Mouse (Mus musculus) spleen, adult 12 weeks (tissue): ENCODE measurements around the gene Pbx4.

ENCODE experiments used
- DNase-seq: peaks from one replicate; pipeline ENCODE4 v3.0.0; 2022; ENCODE audit warnings: low spot score

The Pbx4 gene

DNA sequence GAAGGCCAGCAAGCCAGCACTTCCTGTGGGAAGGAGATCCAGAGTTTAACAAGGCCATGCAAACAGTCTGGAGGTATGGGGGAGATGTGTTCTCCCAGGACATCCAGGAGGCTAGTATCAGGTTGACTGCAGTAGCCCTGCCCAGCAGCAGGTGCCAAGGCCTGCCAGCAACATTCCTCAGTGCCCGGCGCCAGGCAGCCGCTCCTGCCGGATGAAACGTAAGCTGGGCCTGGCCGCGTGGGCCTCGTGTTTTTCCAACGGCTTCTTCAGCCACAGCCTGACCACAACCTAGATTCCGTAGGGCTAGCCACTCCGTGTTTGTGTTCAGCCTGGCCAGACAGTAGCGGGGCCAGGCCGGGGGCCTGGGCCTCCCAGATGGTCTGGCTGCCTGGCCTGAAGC, 42.4 kb downstream of the Pbx4 start:
- no peak for DNase-seq

DNA sequence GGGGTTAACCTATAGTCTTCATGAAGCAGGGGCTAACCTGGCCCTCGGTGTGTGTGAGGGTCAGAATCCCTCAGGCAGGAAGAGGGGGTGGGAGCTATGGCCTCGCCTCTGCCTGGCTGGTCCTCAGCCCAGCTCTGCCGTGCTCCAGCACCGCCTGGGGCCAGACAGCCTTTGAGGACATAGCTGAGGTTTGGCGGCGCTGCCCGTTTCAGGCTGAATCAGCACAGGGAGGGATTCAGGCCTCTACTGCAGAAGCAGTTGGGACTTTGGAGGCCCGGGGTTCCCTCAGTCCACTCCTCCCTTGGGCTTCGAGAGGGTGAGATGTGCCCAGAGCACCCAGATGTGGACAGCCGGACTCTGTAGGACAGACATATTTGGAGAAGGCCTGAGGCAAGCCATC, 43.8 kb downstream of the Pbx4 start:
- DNase-seq, result no peak

DNA sequence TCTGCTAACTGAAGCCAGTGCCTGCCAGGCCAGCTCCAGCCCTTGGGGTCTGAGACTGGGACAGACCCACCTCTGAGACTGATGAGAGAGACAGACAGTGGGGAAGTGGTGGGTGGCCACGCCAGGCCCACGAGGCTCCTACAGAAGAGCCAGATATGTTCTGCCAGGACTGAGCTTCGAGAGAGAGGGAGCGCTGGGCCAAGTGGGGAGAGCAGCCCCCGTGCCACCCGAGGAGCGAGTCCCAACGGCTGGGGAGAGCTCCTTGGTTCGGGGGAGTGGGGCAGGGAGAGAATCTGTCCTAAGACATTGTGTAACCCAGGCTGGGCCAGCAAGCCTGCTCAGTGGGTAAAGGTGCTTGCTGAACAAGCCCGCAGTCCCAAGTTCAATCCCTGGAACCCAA, 44.7 kb downstream of the Pbx4 start:
- no peak for DNase-seq

DNA sequence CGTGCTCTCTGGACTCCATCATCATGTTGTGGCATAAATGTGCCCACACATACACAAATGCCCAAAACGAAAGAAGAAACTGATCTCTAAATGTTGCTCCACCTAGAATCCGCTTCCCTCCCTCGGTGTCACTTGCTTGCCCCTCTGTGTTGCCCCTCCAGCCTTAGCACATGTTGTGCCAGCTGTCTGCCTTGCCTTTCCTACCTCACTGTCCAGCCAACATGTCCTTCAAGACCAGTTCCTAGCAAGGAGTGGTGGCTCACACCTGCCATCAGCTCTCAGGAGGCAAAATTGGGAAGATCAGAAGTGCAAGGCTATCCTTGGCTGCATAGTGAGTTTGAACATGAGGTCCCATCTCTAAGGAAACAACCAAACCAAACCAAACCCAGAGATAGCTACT, 45.1 kb downstream of the Pbx4 start:
- no peak for DNase-seq

DNA sequence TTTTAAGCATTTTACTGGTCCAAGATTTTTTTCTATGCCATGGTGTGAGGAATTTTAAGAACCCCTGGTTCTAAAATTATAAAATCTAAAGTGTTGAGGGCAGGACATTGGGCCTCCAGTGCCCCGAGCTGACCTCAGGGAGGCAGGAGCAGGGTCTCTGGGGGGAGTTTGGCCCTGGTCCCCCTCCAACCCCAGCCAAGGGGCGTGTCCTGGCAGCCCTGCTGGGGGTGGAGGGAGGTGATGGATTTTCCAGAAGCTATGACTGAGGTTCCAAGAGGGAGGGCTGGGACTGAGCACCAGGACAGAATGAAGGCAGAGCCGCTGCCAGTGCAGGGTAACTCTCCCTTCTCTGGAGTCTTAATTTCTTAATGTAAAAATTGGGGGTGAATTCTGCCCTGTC, 45.7 kb downstream of the Pbx4 start:
- no peak for DNase-seq

DNA sequence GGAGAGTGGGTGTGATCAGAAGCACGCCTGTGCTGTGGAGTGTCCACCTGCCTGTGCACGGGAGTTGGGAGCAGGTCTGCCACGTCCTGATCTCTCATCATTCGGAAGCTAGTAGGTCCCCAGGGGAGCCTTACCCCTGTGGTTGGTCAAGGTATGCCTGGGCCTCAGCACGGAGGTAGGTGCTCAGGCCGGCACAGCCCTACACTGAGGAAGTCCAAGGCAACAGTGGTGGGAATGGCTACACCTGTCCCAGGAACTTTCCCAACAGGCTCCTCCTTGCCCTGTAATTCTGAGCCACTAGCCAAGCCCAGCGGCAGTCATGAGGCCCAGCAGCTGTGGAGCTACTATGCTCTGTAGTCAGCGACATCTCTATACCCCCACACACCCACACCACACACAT, 47.4 kb downstream of the Pbx4 start:
- no peak for DNase-seq

DNA sequence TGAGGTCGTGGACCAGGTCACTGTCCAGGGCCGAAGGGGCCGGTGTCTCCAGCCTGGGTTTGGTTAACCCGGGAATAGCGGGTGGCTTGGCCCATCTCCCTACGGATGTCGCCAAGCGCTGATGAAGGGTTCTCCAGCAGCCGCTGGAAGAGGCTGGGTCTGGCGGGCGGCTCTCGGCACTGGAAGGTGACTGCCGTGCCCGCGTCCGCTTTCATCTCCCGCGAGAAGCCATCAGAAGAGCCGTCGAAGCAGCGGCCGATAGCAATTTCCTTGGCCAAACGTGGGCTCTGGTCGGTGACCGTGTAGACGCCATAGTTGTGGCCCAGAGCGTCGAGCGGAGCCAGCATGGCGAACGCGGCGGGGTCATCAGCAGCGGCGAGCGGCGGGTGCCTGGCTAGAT, 48.5 kb downstream of the Pbx4 start:
- no peak for DNase-seq

DNA sequence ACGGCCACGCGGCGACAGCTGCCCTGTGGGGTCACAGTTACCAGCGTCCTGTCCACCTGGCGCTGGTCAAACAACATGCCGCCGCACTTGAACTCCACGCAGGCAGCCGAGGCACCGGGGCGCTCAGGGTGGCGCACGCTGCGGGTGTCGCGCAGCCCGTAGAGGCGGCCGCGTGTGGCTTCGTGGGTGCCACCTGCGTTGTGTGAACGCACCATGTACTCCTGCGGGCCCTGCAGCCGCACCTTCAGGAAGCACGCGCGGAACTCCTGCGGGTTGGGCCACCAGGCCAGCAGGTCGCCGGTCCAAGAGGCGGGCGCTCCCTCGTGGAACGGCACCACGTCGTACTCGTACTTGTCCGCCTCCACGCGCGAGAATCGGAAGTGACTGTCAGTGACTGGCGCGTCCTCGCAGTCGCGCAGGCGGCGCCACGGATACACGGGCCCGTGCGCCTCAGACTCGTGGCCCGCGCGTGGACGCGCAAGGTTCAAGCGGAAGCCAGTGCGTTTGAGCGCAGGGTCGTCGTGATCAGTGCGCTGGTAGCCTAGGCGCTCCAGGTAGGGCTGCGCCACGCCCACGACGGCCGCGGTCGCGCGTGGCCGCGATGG, 49.1 kb downstream of the Pbx4 start:
- DNase-seq, result no peak

DNA sequence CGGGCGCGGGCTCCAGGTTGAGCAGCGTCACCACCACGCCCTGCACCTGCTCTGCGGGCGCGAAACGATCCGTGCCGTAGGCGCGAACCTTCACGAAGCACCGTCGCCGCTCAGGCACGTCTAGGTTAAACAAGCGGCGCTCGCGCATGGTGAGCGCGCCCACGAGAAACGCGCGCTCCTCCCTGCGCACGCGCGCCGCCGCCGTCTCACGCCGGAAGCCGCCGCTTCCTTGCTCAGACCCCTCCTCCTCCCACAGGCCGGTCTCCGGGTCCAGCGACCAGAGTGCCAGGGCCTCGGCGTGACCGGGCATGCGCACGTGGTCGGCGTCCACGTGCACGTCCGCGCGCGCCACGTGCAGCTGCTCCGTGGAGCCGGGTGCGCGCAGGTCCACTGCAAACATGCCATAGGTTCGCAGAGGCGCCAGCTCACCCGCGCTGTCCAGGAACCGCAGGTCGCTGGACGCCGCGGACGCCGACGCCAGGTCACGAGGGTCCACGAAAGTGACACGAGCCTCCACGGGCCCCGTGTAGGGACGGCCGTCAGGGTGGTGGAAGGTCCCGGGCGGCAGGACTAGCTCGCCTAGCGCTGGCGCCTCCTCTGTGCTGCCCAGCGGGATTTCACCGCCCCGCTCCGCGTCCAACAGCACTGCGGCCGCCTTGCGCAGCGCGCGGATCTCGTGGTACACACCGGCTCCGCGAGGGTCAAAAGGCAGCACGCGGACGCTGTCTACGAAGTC, 49.9 kb downstream of the Pbx4 start:
- DNase-seq, result no peak

DNA sequence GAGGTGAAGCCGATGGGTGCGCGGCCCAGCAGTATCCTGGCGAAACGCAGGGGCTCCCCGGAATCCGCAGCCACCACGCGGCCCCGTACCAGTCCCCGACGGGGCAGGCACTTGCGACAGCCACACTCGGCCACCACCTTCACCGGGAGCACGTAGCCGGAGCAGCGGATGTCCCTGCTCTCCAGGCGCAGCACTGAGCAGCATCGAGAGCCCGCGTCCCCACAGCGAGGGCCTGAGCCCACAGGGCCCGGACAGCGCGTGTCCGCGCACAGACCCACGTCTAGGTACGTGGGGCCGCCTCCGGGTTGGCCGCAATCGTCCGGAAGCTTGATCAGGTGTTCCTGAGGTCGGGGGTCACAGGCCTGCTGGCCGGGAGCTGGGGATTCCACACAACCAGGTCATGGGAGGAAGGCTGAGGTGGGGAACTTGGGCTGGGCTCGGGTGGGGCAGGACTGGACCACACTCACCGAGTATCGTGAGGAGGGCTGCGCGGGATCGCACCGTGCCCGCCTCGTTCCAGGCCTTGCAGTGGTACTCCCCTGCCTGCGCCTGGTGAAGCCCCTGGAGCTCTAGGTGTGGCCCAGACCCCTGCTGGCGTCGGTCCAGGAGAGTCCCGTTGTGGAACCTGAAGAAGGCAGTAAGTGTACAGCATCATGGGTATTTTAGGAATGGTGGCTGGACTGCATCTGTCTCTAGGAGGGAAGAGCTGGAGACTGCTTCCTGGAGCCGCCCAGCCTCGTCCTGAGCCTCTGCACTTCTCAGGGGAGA, 50.7 kb downstream of the Pbx4 start:
- DNase-seq, result no peak

DNA sequence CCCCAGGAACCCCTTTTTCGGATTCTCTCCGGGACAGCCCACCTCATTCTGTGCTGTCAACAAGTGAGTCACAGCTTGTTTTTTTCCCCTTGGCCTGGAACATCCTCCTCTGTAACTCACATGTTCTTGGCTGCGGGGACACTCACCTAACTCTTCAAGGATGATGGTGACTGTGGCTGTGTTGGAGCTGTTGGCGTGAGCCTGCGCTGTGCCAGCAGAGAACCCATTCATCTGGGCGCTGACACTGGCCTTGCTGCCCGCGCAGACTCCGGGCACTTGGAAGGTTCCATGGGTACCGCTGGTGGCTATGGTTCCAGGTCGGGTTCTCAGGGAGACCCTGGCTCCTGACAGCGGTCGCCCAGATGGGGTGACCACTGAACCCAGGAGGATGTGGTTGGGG, 51.9 kb downstream of the Pbx4 start:
- DNase-seq, result no peak

DNA sequence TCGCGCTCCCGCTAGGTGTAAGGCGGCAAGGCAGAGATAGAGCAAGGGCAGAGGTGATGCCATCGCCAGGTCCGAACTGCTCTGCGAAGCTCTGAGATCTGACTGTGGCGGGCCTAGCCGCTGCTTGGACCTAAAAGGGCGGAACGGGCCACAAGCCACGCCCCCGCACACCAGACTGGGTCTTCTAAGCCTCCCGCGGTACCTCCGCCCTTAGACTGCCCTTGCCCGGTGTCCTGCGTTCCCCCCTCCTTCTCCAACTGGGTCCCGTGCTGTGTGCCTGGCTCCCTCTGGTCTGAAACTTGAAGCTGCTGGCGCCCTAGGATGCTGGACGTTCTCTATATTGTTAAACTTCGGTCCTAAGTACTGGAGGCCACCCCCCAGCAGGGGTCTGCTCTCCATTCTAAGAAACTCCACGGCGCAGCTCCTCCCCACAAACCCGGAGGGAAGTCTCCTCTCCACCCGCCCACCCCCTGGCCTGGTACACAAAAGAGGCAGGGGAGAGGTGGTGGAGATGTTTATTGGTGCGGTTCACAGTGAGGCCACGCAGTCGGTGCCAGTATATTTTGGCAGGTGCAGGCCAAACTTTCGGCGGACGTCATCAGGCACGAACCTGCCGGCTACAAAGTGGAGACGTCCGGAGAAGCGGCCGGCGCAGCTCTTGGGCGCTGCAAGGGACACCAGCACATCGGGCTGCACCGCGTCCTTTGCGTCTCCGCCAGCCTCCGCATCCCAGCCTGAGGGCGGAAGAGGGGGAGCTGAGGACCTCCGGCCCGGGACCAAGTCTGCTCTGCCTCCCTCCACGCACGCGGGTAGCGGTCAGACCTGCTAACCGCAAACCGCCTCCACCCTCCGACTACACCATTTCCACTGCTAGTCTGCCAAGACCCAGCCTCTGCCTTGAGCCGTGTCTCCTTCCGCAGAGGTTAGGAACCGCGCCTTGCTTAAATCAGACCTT, 55.3 kb downstream of the Pbx4 start, which contains the start of gene Cilp2:
TSS of gene Cilp2 (minus strand) at position 399 of the 955 bp plus-strand sequence.
- DNase-seq, result no peak

DNA sequence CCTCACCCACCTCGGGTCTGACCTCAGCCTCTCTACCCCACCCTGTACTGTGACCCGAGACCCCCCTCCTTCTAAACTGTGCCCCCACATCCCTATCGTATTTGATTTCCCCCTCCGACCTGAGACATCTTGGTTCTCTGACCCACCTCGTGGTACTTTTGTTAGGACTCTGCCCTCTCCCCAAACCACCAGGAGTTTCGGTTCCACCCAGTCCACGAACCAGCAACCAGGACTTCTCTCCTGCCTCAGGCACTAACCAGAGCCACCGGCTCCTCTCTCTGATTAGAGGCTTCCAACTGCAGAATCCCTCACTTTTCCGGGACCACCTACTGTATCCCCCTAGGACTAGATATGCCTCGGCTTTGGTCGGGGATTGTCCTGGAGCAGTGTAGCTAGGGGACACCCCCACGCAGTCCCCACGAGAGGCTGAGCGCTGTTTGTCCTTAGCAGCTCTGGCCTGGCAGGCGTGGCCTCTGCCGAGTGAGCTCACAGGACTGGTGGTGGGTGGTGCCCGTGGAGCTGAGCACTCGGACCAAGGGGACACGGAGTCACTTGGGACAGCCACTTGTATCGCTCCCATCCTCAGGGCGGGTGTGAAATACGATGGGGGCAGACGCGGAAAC, 56.1 kb downstream of the Pbx4 start:
- no peak for DNase-seq

DNA sequence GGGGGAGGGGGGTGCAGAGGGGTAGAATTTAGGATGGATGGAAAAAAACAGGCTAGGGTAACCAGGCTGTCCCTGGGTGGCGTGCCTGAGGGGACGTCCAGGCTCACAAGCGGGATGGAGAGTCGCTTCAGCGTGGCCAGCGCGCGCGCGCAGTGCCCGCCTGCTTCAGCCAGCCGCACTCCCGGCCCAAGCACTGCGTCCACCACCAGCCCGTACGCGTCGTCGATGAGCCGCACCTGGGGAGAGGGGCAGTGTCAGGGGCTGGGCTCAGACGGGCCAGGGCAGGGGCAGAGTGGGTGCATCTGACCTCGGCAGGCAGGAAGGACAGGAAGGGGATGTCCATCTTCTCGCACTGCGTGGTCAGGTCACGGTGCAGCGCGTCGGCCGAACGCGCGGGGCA, 56.6 kb downstream of the Pbx4 start:
- DNase-seq, result no peak

DNA sequence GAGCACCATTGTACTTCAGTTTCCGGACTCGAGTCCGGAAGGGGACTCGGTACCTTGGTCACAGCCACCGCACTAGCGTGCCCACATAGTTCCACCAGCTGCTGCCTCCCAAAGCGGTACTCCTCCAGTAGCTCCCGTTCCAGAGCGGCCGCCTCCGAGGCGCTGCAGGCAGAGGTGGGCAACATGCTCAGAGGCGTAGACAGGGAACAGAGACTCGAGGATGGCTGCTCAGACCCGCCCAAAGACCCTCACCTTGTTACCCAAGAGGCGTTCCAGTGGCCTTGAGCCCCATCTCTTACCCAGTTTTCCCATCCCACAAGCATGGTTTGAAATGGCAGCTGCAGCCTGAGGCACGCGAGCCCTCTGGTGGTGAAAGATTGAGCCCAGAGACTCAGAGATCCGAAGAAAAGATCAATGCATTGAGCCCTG, 58.5 kb downstream of the Pbx4 start:
- no peak for DNase-seq

DNA sequence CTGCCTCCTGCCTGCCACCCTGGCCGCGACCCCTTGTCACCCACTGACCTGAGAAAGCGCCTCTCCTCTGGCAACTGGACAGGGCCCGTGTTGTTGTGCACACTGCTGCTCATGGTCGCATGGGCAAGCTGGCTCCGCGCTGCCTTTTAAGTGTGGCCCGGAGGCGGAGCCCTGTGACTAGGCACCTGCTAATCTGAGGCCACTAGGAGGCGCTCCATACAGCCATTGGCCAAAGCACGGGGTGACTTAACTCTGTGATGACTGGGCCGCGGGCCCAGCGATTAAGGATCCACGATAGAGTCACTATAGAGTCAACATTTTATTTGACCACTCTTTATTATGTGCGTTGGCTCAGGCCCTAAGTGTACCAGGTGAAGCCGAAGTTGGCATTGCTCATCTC, 61.6 kb downstream of the Pbx4 start:
- no peak for DNase-seq

DNA sequence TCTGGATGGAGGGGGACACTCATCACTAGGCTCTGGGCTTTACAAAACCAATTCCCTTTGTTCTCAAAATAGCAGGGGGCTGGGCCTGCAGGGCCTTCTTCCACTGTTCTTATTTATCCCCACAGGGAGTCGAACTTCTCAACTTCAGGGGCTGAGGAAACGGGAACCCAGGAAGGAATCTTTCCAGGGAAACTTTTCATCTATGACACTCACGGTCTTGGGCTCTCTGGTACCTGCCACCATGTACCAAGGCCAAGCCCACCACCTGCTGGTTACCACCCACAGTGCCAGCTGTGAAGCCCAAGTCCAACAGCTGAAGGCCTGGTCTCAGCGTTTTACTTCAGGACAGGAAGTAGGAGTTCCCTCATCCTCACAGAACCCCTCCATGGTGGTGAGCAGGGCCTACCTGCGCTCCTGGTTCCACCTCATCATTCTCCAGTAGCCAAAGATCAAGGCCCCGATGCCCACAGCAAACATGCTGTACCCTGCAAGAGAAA, 62.6 kb downstream of the Pbx4 start:
- DNase-seq, result no peak

DNA sequence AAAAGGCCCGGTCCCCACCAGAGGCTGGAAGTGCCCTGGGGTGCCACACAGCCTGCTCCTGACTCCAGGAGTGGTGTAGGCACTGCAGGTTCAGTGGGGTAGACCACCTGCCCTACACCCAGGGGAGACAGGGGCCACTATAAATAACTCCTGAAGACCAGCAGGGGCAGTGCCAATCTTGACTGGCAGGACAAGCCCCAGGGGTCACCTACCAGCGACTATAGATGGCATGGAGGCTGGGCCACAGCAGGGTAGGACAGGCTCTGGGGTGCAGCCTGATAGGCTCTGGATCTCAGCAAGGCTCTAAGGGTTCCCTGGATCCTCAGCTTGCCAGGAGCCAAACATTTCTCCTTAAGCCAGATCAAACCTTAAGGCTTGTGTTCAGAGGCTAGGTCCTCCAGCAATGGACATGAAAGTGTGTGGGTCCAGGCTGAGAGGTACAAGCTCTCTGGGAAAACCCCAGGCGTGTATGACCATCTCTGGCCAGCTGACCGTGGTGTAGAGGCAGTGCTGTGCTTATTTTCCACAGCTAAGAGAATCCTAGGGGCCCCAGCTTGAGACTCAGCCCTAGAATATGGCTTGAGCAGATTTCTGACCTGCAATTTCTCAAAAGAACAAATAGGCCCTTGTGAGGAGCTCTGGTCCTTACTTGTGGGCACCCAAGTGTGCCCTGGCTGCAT, 63.6 kb downstream of the Pbx4 start:
- DNase-seq, result no peak

DNA sequence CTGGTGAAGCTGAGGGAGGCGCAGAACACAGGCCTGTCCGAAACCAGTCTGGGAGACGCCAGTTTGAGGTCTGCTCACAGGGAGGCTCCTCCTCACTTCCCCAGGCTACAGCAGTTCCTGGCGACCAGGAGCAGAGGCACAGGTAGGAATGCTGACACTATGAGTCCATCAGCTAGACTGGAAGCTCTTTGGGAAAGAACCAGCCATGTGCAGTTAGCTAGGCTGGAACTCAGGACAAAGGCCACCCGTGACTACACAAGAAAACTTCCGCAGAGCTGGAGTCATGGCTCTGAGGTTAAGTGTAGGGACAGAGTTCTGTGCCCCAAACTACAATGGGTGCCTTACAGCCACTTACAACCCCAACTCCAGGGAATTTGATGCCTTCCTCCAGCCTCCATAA, 65.6 kb downstream of the Pbx4 start:
- DNase-seq, result no peak

DNA sequence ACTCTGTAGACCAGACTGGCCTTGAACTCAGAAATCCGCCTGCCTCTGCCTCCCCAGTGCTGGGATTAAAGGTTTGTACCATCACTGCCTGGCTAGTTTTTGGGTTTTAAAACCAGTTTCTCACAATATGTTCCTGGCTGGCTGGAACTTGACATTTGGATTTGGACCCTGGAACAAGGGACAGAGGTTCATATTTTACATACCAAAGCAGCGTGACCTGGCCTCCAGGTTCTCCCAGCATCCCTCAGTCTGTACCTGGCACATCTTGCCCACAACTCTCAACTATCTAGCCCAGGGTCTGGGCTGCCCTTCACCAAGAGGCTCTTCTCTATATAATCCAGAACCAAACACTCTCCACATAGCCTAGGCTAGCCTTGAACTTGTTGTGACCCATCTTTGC, 67.6 kb downstream of the Pbx4 start:
- no peak for DNase-seq

DNA sequence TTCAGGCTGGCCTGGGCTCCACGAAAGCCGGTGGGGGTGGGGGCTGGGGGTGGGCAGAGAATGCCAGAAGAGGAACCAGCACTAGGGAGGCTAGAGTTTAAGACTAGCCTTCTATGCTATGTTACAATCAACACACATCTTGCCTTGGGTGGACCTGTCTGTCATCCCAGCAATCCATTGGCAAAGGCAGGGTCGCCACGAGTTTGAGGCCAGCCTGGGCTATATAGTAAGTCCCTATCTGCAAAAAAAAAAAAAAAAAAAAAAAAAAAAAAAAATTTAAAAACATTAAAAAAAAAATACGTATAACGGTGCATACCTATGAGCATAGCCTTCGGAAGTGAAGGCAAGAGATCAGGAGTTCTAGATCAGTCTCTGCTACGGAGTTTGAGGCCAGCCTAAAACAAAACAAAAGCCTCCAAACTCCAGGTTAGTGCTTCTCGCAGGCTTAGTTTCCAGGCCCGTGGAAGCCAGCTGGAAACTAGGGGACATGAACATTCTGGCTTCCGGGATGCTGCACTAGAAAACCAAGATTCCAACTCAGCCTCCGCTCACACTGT, 68.7 kb downstream of the Pbx4 start:
- DNase-seq, result no peak
